Mouse (Mus musculus) cortical plate, adult 2 months (tissue): Measurements from ENCODE around the gene Wdr48.

Experiments used
- CTCF ChIP-seq: fragments of 200-500 bp; IDR thresholded peaks from 2 replicates; pipeline ENCODE4 v1.5.1; 2011; ENCODE audit warnings: mild to moderate bottlenecking, control low read depth, low read length; ENCODE audit not compliant: insufficient read depth; ENCODE audit errors: extremely low read depth
- POLR2A ChIP-seq: fragments of 200-500 bp; IDR thresholded peaks from 2 replicates; pipeline ENCODE4 v1.6.1; 2011; ENCODE audit warnings: mild to moderate bottlenecking, low read length, control low read depth; ENCODE audit not compliant: insufficient read depth; ENCODE audit errors: extremely low read depth

- TF ChIP-seq POLR2A = peak; percentile 78
- TF ChIP-seq CTCF = no peak
Measured at GRCm38 (mm10) chr9:119894339-119895009, at the start of gene Wdr48.
